Mouse (Mus musculus) activated CD4-positive, CD25-positive, alpha-beta regulatory T cell, adult 4 months (primary cell): ENCODE measurements around the gene Tbc1d22a. TPM values are rescaled to one million over a fixed set of nuclear protein-coding genes. Genes with fewer than 3 reads are reported as not detected.

Experiments used
- ATAC-seq: one replicate; pipeline ENCODE4 v1.8.0; 2017
- polyA plus RNA-seq, 2 experiments: library from polyadenylated mRNA; unstranded; fragments of 100-300 nt; shearing (Covaris generic); gene quantifications; one replicate each; pipeline ENCODE4 v1.2.1; 2017

The Tbc1d22a gene
- polyA plus RNA-seq, 2 experiments from 2014 or later = 10.6 to 13.1 TPM

- ATAC-seq = no peak
These were observed 69.0 kb downstream of the Tbc1d22a start for GRCm38 (mm10) chr15:86283238-86283637.

- ATAC-seq = no peak
These were observed 71.0 kb downstream of the Tbc1d22a start for GRCm38 (mm10) chr15:86285296-86285695.

- ATAC-seq = no peak
These were observed 75.8 kb downstream of the Tbc1d22a start for GRCm38 (mm10) chr15:86290074-86290473.

- ATAC-seq = no peak
These were observed 78.0 kb downstream of the Tbc1d22a start for GRCm38 (mm10) chr15:86292288-86292687.

- no peak for ATAC-seq
These were observed 80.2 kb downstream of the Tbc1d22a start for GRCm38 (mm10) chr15:86294426-86294825.

- ATAC-seq = no peak
These were observed 81.5 kb downstream of the Tbc1d22a start for GRCm38 (mm10) chr15:86295722-86296288.

- ATAC-seq = no peak
These were observed 83.0 kb downstream of the Tbc1d22a start for GRCm38 (mm10) chr15:86297281-86297680.

GRCm38 (mm10) chr15:86303876-86304275, 89.6 kb downstream of the Tbc1d22a start:
- no peak for ATAC-seq

GRCm38 (mm10) chr15:86304861-86305260, 90.6 kb downstream of the Tbc1d22a start:
- no peak for ATAC-seq

GRCm38 (mm10) chr15:86305290-86305689, 91.0 kb downstream of the Tbc1d22a start:
- ATAC-seq = no peak

GRCm38 (mm10) chr15:86309213-86309829, 95.1 kb downstream of the Tbc1d22a start:
- ATAC-seq = no peak

GRCm38 (mm10) chr15:86320803-86321510, 106.7 kb downstream of the Tbc1d22a start:
- ATAC-seq = no peak

- ATAC-seq = no peak
These were observed 112.1 kb downstream of the Tbc1d22a start for GRCm38 (mm10) chr15:86326341-86326740.

- ATAC-seq = no peak
These were observed 115.7 kb downstream of the Tbc1d22a start for GRCm38 (mm10) chr15:86329911-86330310.

GRCm38 (mm10) chr15:86330454-86330853, 116.2 kb downstream of the Tbc1d22a start:
- no peak for ATAC-seq

- no peak for ATAC-seq
These were observed 117.4 kb downstream of the Tbc1d22a start for GRCm38 (mm10) chr15:86331501-86332245.

GRCm38 (mm10) chr15:86333176-86333575, 118.9 kb downstream of the Tbc1d22a start:
- ATAC-seq = no peak

- no peak for ATAC-seq
These were observed 119.3 kb downstream of the Tbc1d22a start for GRCm38 (mm10) chr15:86333606-86334005.

- ATAC-seq = no peak
These were observed 120.0 kb downstream of the Tbc1d22a start for GRCm38 (mm10) chr15:86334276-86334675.

- ATAC-seq = no peak
These were observed 120.5 kb downstream of the Tbc1d22a start for GRCm38 (mm10) chr15:86334745-86335144.

- ATAC-seq = no peak
These were observed 121.5 kb downstream of the Tbc1d22a start for GRCm38 (mm10) chr15:86335781-86336180.

- no peak for ATAC-seq
These were observed 123.5 kb downstream of the Tbc1d22a start for GRCm38 (mm10) chr15:86337726-86338125.

- ATAC-seq = no peak
These were observed 125.5 kb downstream of the Tbc1d22a start for GRCm38 (mm10) chr15:86339736-86340135.
